Mouse (Mus musculus) C2C12 (cell line): ENCODE measurements at regions not wholly inside any gene's neighbourhood (a gene's known extent, or its start where the extent isn't known, plus 50 kb on each side); places are given as distances from the start of the nearest gene placed in this dataset.

Source experiments
- H3K27me3 ChIP-seq: one replicate; pipeline ENCODE4 v1.6.1; 2011; ENCODE audit not compliant: control insufficient read depth, insufficient read depth, insufficient read length
- H3K36me3 ChIP-seq: one replicate; pipeline ENCODE4 v1.6.1; 2011; ENCODE audit not compliant: control insufficient read depth, insufficient read depth
- H3K4me3 ChIP-seq: one replicate; pipeline ENCODE4 v1.5.1; 2011; ENCODE audit warnings: mild to moderate bottlenecking, control low read depth; ENCODE audit not compliant: poor library complexity, insufficient read depth, severe bottlenecking
- H3K79me2 ChIP-seq: one replicate; pipeline ENCODE4 v1.6.1; 2011; ENCODE audit not compliant: control insufficient read depth, insufficient read depth
- H3K79me3 ChIP-seq: one replicate; pipeline ENCODE4 v1.6.1; 2011; ENCODE audit warnings: low read depth, control low read depth
- H3ac ChIP-seq: one replicate; pipeline ENCODE3; 2011; ENCODE audit warnings: low read depth; ENCODE audit not compliant: control insufficient read depth, insufficient read length
- CEBPB ChIP-seq: IDR thresholded peaks from one replicate; pipeline ENCODE4 v1.6.1; 2011; ENCODE audit warnings: low read depth, mild to moderate bottlenecking, control low read depth, moderate library complexity
- CTCF ChIP-seq: IDR thresholded peaks from one replicate; pipeline ENCODE4 v1.5.1; 2011; ENCODE audit not compliant: control insufficient read depth, insufficient read depth, insufficient read length
- FOSL1 ChIP-seq: IDR thresholded peaks from one replicate; pipeline ENCODE4 v1.8.0; 2011; ENCODE audit warnings: mild to moderate bottlenecking, low read length; ENCODE audit not compliant: poor library complexity, insufficient read depth, severe bottlenecking
- MAX ChIP-seq: IDR thresholded peaks from one replicate; pipeline ENCODE4 v1.6.1; 2011; ENCODE audit warnings: mild to moderate bottlenecking, control low read depth
- MYOD1 ChIP-seq: IDR thresholded peaks from one replicate; pipeline ENCODE4 v1.6.1; 2011; ENCODE audit warnings: low read depth; ENCODE audit not compliant: control insufficient read depth, insufficient read length
- MYOG ChIP-seq: IDR thresholded peaks from one replicate; pipeline ENCODE4 v1.6.1; 2011; ENCODE audit not compliant: control insufficient read depth, insufficient read length; ENCODE audit errors: extremely low read depth
- USF1 ChIP-seq: IDR thresholded peaks from one replicate; pipeline ENCODE4 v1.6.1; 2011; ENCODE audit warnings: low read depth, mild to moderate bottlenecking, control low read depth, moderate library complexity

DNA sequence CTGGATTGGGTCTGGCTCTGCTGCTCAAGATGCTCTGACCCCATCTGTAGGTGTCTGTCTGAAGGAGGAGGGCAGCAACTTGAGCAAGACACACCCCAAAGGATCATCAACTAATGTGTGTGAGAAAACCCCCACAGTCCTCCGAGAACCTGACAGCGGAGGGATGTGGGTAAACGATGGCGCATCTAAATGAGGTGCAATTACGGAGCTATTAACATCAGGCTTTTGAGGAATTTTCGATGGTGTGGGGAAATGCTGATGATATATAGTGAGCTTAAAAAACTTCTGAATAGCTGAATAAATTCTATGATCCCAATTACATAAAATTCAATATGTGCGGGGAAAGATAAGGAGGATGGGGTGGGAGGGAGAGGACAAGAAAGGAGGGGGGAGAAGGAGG, 406.1 kb downstream of the Matn1 start:
- no peaks in the 10 kb centered on the region for H3K27me3 ChIP-seq
- TF ChIP-seq FOSL1: no peak
- TF ChIP-seq MYOD1: no peak
- no peak for TF ChIP-seq CEBPB
- no peak for TF ChIP-seq MAX
- TF ChIP-seq USF1: no peak
- no peak for TF ChIP-seq CTCF
- no peak for TF ChIP-seq MYOG
- H3K4me3 ChIP-seq: no peak overlapping the region
- H3K79me2 ChIP-seq: no peaks in the 10 kb centered on the region
- no peaks in the 10 kb centered on the region for H3K36me3 ChIP-seq
- H3K79me3 ChIP-seq: no peaks in the 10 kb centered on the region
- H3ac ChIP-seq: no peak overlapping the region

DNA sequence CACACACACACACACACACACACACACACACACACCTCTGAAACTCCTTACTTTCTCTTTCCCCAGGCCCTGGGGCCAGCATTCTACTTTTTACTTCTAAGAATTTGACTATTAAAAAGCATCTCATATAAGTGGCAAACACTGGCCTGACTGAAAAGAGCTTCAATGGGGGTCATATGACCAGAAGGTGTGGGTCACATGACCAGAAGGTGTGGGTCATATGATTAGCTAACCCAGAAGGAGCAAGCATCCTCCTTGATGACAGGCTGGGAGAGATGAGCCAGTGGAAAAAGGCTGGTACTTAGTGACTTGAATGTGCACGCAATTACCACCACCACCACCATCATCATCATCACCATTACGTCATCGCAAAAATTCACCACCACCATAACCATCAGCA, 410.7 kb downstream of the Matn1 start:
- H3ac ChIP-seq: no peak overlapping the region
- H3K79me3 ChIP-seq: no peaks in the 10 kb centered on the region
- TF ChIP-seq MYOG (no peak), USF1 (no peak), MAX (no peak), CEBPB (no peak), FOSL1 (no peak), MYOD1 (no peak), CTCF (no peak)
- no peaks in the 10 kb centered on the region for H3K36me3 ChIP-seq
- no peaks in the 10 kb centered on the region for H3K27me3 ChIP-seq
- H3K4me3 ChIP-seq: no peak overlapping the region
- H3K79me2 ChIP-seq: no peaks in the 10 kb centered on the region

GRCm38 (mm10) chr4:131355526-131355991, 411.4 kb downstream of the Matn1 start:
- H3K36me3 ChIP-seq: no peaks in the 10 kb centered on the region
- TF ChIP-seq CEBPB: no peak
- no peak for TF ChIP-seq MAX
- no peak for TF ChIP-seq FOSL1
- no peak for TF ChIP-seq USF1
- no peak for TF ChIP-seq MYOD1
- no peak for TF ChIP-seq CTCF
- no peak for TF ChIP-seq MYOG

GRCm38 (mm10) chr4:131356316-131356715, 412.1 kb downstream of the Matn1 start:
- Histone ChIP-seq H3K36me3 (no peaks in the 10 kb centered on the region), H3K79me2 (no peaks in the 10 kb centered on the region), H3K79me3 (no peaks in the 10 kb centered on the region), H3ac (no peak overlapping the region), H3K27me3 (no peaks in the 10 kb centered on the region), H3K4me3 (no peak overlapping the region)
- no peak for TF ChIP-seq CEBPB
- TF ChIP-seq CTCF: no peak
- no peak for TF ChIP-seq FOSL1
- no peak for TF ChIP-seq MYOG
- TF ChIP-seq USF1: no peak
- no peak for TF ChIP-seq MYOD1
- no peak for TF ChIP-seq MAX

More at GRCm38 (mm10) chr4:131355526-131355991, 411.4 kb downstream of the Matn1 start:
- Histone ChIP-seq H3K79me3 (no peaks in the 10 kb centered on the region), H3ac (no peak overlapping the region), H3K27me3 (no peaks in the 10 kb centered on the region), H3K79me2 (no peaks in the 10 kb centered on the region), H3K4me3 (no peak overlapping the region)

- H3K36me3 ChIP-seq: no peaks in the 10 kb centered on the region
- TF ChIP-seq FOSL1 (no peak), MAX (no peak), MYOG (no peak), CTCF (no peak), MYOD1 (no peak), USF1 (no peak), CEBPB (no peak)
Measured at GRCm38 (mm10) chr4:131363030-131363429, 418.8 kb downstream of the Matn1 start.

GRCm38 (mm10) chr4:131364671-131365252, 420.6 kb downstream of the Matn1 start:
- Histone ChIP-seq H3K79me3 (no peaks in the 10 kb centered on the region), H3ac (no peak overlapping the region), H3K79me2 (no peaks in the 10 kb centered on the region), H3K4me3 (no peak overlapping the region), H3K36me3 (no peaks in the 10 kb centered on the region), H3K27me3 (no peaks in the 10 kb centered on the region)
- TF ChIP-seq MYOD1 (no peak), FOSL1 (no peak), CTCF (no peak), MAX (no peak), MYOG (no peak), CEBPB (no peak), USF1 (no peak)

More at GRCm38 (mm10) chr4:131363030-131363429, 418.8 kb downstream of the Matn1 start:
- Histone ChIP-seq H3K4me3 (no peak overlapping the region), H3K27me3 (no peaks in the 10 kb centered on the region), H3ac (no peak overlapping the region), H3K79me2 (no peaks in the 10 kb centered on the region), H3K79me3 (no peaks in the 10 kb centered on the region)
